Mouse (Mus musculus) G1E (cell line): ENCODE results near the gene Pih1d1. TPM values are rescaled to one million over a fixed set of nuclear protein-coding genes. Genes with fewer than 3 reads are reported as not detected.
"Not testable (repeated sequence)": the region's sequence is repeated elsewhere in the genome, so short reads cannot be mapped to it uniquely, and the experiment has no call there.

ENCODE experiments used
- ATAC-seq: 2 replicates; pipeline ENCODE4 v1.8.0; 2016; ENCODE audit warnings: mild to moderate bottlenecking; ENCODE audit not compliant: insufficient number of reproducible peaks, poor library complexity, low FRiP score, severe bottlenecking; ENCODE audit errors: extremely low read depth
- DNase-seq: peaks from one replicate; pipeline ENCODE4 v3.0.0; 2012; ENCODE audit warnings: low spot score
- H3K27me3 ChIP-seq: 2 replicates; pipeline ENCODE4 v1.6.1; 2012; ENCODE audit warnings: mild to moderate bottlenecking, low read length, inconsistent platforms; ENCODE audit not compliant: insufficient read depth
- H3K36me3 ChIP-seq: replicated peaks from 2 replicates; pipeline ENCODE3; 2012; ENCODE audit warnings: mild to moderate bottlenecking, inconsistent platforms
- H3K4me1 ChIP-seq: 2 replicates; pipeline ENCODE4 v1.6.1; 2012; ENCODE audit warnings: low read depth, low read length, inconsistent platforms, mixed read lengths; ENCODE audit not compliant: insufficient read depth
- H3K4me3 ChIP-seq: 2 replicates; pipeline ENCODE4 v1.5.1; 2012; ENCODE audit warnings: low read depth, mild to moderate bottlenecking, inconsistent platforms, low read length, moderate library complexity, mixed read lengths
- H3K9me3 ChIP-seq: replicated peaks from 2 replicates; pipeline ENCODE4 v1.6.1; 2012; ENCODE audit warnings: inconsistent platforms
- CTCF ChIP-seq: IDR thresholded peaks from 2 replicates; pipeline ENCODE4 v1.5.1; 2012; ENCODE audit warnings: low read depth, low read length, inconsistent platforms, mixed read lengths
- GATA1 ChIP-seq: IDR thresholded peaks from 2 replicates; pipeline ENCODE4 v1.6.1; 2012; ENCODE audit warnings: borderline replicate concordance, low read length, inconsistent platforms, mixed read lengths
- GATA2 ChIP-seq: IDR thresholded peaks from 2 replicates; pipeline ENCODE4 v1.6.1; 2012; ENCODE audit warnings: low read depth, low read length, inconsistent platforms, borderline replicate concordance
- POLR2AphosphoS5 ChIP-seq: IDR thresholded peaks from 2 replicates; pipeline ENCODE4 v1.6.1; 2012; ENCODE audit warnings: low read depth, low read length, inconsistent platforms; ENCODE audit not compliant: insufficient replicate concordance
- TAL1 ChIP-seq: conservative IDR thresholded peaks from 2 replicates; pipeline ENCODE4 v1.6.1; 2012; ENCODE audit warnings: low read depth, low read length, inconsistent platforms, mixed read lengths
- polyA plus RNA-seq: library from polyadenylated mRNA; stranded (reverse); fragments of >175 nt; gene quantifications from 2 replicates; pipeline ENCODE4 v1.2.3, GENCODE M21; 2012
- total RNA-seq, 2 experiments: library from RNA; stranded (forward) in 1 of 2; stranded (reverse) in 1 of 2; fragments of 200-1000 nt in 1 of 2; fragments of >200 nt in 1 of 2; fragmentation: Nextera tagmentation in 1 of 2; gene quantifications; 2 replicates each; pipeline ENCODE4 v1.2.3; 2014 to 2017

Gene Pih1d1
- total and polyA plus RNA-seq, 3 experiments, result 46.4 to 82.8 (median 60.9) TPM

DNA sequence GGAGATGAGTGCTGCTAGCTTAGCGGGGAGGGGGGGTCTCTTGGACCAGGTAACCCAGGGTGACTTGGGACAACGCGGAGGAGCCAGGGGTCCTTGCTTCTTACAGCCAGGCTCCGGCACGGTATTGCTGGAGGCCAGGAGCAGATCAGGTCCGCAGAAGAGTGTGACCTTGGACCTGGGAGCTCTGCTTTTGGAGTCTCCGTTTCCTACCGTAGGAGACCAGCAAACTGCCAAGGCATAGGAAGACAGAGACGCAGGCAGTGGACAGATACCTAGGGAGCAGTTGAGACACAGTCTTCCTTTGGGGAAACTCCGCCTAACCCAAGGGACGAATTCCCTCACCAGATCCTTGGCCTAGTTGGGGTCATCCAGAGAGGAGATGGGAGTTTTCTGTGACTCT lies 11.6 kb downstream of the Pih1d1 start:
- TF ChIP-seq TAL1 (no peak), POLR2AphosphoS5 (no peak), CTCF (no peak), GATA2 (no peak), GATA1 (no peak)

DNA sequence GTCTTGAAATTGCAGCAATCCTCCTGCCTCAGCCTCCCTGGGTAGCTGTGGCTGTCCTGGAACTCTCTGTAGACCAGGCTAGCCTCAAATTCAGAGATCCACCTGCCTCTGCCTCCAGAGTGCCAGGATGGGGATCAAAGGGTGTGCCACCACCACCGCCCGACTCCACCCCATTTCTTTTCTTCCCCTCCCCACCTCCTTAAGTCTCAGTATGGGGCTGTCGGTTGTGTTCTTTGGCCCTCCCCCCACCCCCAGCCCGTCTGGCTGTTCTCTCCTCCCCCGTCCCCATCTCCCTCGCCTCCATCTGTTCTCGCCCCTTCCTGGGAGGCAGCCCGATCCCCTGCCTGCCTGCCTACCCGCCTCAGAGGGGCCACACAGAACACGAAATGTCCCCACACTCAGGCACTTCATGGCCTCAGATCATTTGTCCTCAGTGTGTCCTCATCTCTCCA lies 12.9 kb downstream of the Pih1d1 start:
- Histone ChIP-seq H3K36me3 (no peaks in the 10 kb centered on the region), H3K27me3 (peaks cover 69% of the 10 kb centered on the region), H3K9me3 (peaks cover 25% of the 10 kb centered on the region), H3K4me3 (no peak overlapping the region), H3K4me1 (peaks cover 29% of the 10 kb centered on the region)
- ATAC-seq (no peak), DNase-seq (no peak)
- no peak for TF ChIP-seq POLR2AphosphoS5
- TF ChIP-seq GATA2, result no peak
- no peak for TF ChIP-seq CTCF
- TF ChIP-seq GATA1, result no peak
- no peak for TF ChIP-seq TAL1

More for the DNA sequence above, 11.6 kb downstream of the Pih1d1 start:
- peaks cover 5% of the 10 kb centered on the region for H3K36me3 ChIP-seq
- peaks cover 20% of the 10 kb centered on the region for H3K9me3 ChIP-seq
- no peak overlapping the region for H3K4me3 ChIP-seq
- ATAC-seq (no peak), DNase-seq (no peak)
- H3K27me3 ChIP-seq, result peaks cover 66% of the 10 kb centered on the region
- peaks cover 31% of the 10 kb centered on the region for H3K4me1 ChIP-seq

DNA sequence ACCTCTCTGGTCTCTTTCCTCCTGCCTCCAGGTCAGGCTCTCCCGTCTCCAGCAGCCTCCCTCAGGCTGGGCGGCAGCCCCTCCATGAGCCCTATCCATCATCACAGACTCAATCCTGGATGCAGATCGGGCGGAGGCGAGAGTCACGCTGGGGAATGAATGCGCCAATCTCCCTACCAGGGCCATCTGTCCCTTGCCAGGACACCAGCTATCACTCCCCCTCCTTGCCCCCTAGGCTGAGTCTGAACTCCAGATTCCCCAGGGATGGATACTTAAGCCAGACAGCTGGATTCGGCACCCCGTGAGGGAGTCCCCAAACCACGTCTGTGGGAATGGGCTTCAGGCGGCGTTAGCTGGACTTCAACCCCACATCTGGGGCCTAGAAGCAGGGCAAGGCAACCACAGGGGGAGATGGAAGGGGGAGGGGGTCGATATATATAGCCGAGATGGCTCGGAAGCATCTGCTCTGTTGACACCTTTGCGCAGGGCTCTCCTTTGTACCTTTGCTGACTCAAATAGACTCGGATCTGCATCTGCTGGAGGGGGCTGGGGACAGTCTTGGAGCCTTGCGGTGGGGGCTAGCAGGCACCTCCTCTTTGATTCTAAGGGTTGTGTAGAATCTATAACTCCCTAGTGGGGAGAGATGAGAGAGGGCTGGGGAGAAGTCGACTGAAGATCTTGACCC lies 13.8 kb downstream of the Pih1d1 start:
- DNase-seq, result no peak
- no peak for ATAC-seq
- Histone ChIP-seq H3K9me3 (peaks cover 25% of the 10 kb centered on the region), H3K27me3 (peaks cover 66% of the 10 kb centered on the region), H3K36me3 (no peaks in the 10 kb centered on the region), H3K4me1 (peaks cover 23% of the 10 kb centered on the region), H3K4me3 (no peak overlapping the region)
- TF ChIP-seq GATA2, result no peak
- no peak for TF ChIP-seq GATA1
- no peak for TF ChIP-seq TAL1
- no peak for TF ChIP-seq POLR2AphosphoS5

GRCm38 (mm10) chr7:45168656-45169055 lies 14.6 kb downstream of the Pih1d1 start:
- H3K27me3 ChIP-seq, result peaks cover 59% of the 10 kb centered on the region
- H3K4me3 ChIP-seq, result no peak overlapping the region
- peaks cover 19% of the 10 kb centered on the region for H3K4me1 ChIP-seq
- H3K9me3 ChIP-seq, result peaks cover 25% of the 10 kb centered on the region
- no peaks in the 10 kb centered on the region for H3K36me3 ChIP-seq
- TF ChIP-seq GATA2 (no peak), GATA1 (no peak)
- ATAC-seq (no peak), DNase-seq (no peak)

- ATAC-seq, result no peak
- DNase-seq, result no peak
- TF ChIP-seq CTCF (no peak), GATA1 (no peak), POLR2AphosphoS5 (no peak), GATA2 (no peak), TAL1 (no peak)
- peaks cover 25% of the 10 kb centered on the region for H3K9me3 ChIP-seq
- peaks cover 13% of the 10 kb centered on the region; the same call in 1 of the 2 replicates for H3K4me1 ChIP-seq
- H3K36me3 ChIP-seq, result no peaks in the 10 kb centered on the region
- H3K4me3 ChIP-seq, result no peak overlapping the region
- peaks cover 55% of the 10 kb centered on the region for H3K27me3 ChIP-seq
Observed at GRCm38 (mm10) chr7:45169495-45169894, 15.4 kb downstream of the Pih1d1 start.

DNA sequence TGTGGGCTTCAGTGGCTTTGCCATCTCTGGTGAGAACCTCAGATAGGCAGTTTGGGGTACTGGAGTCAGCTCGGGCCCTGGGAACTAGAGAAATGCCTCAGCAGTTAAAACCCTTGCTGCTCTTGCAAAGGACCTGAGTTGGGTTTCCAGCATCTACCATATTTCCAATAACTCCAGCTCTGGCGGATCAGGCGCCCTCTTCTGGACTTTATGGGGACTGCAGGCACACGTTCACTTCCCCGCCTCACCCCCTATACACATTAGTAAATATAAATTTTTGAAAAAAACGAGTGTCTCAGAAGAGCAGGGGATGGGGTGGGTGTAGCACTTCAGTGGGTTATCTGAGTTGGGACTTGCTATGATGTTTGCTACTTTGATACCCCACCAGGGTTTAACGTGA lies 18.9 kb downstream of the Pih1d1 start:
- H3K4me1 ChIP-seq, result peaks cover 18% of the 10 kb centered on the region
- DNase-seq, result no peak
- peaks cover 57% of the 10 kb centered on the region for H3K27me3 ChIP-seq
- H3K4me3 ChIP-seq, result no peak overlapping the region
- no peak for ATAC-seq
- TF ChIP-seq POLR2AphosphoS5 (no peak), TAL1 (no peak), GATA2 (no peak), GATA1 (no peak), CTCF (0 out of 2 replicates have a peak, but pooled peaks have one; percentile 17)
- no peaks in the 10 kb centered on the region for H3K36me3 ChIP-seq
- H3K9me3 ChIP-seq, result peaks cover 25% of the 10 kb centered on the region

GRCm38 (mm10) chr7:45173772-45174171 lies 19.7 kb downstream of the Pih1d1 start:
- Histone ChIP-seq H3K4me1 (peaks cover 19% of the 10 kb centered on the region), H3K9me3 (peaks cover 21% of the 10 kb centered on the region), H3K27me3 (peaks cover 58% of the 10 kb centered on the region)
- not testable (repeated sequence) for H3K36me3 ChIP-seq, ATAC-seq, DNase-seq, H3K4me3 ChIP-seq
